Mouse (Mus musculus) midbrain, embryonic 14.5 days (tissue): ENCODE data around the gene Frmpd2. TPM values are rescaled to one million over a fixed set of nuclear protein-coding genes. Genes with fewer than 3 reads are reported as not detected.

Experiments used
- ATAC-seq: fragments of 200-750 bp; cut with Nextera tagmentation; 2 replicates; pipeline ENCODE4 v1.8.0; 2017; ENCODE audit warnings: moderate number of reproducible peaks, moderate library complexity; ENCODE audit not compliant: low FRiP score, low TSS enrichment
- DNase-seq: peaks from one replicate; pipeline ENCODE4 v3.0.0-alpha.2; 2015
- H3K27ac ChIP-seq: fragments of 300-500 bp; sonication (generic); replicated peaks from 2 replicates; pipeline ENCODE4 v1.5.1; 2014; ENCODE audit warnings: mild to moderate bottlenecking, low read depth, low read length, moderate library complexity
- H3K27me3 ChIP-seq: fragments of 300-500 bp; sonication (generic); 2 replicates; pipeline ENCODE4 v1.6.1; 2014; ENCODE audit warnings: low read length, control low read depth, mixed read lengths; ENCODE audit not compliant: control insufficient read depth, insufficient read depth
- H3K36me3 ChIP-seq: fragments of 300-500 bp; sonication (generic); 2 replicates; pipeline ENCODE4 v1.6.1; 2014; ENCODE audit warnings: low read length, control low read depth; ENCODE audit not compliant: control insufficient read depth, insufficient read depth
- H3K4me1 ChIP-seq: fragments of 300-500 bp; sonication (generic); 2 replicates; pipeline ENCODE4 v1.6.1; 2014; ENCODE audit warnings: mild to moderate bottlenecking, antibody characterized with exemption, low read length, control low read depth; ENCODE audit not compliant: control insufficient read depth, insufficient read depth
- H3K4me2 ChIP-seq: fragments of 300-500 bp; sonication (generic); 2 replicates; pipeline ENCODE4 v1.6.1; 2014; ENCODE audit warnings: mild to moderate bottlenecking, low read length, moderate library complexity
- H3K4me3 ChIP-seq: fragments of 300-500 bp; sonication (generic); replicated peaks from 2 replicates; pipeline ENCODE4 v1.5.1; 2014; ENCODE audit warnings: low read depth, low read length
- H3K9ac ChIP-seq: fragments of 300-500 bp; sonication (generic); replicated peaks from 2 replicates; pipeline ENCODE4 v1.6.1; 2014; ENCODE audit warnings: mild to moderate bottlenecking, low read length, moderate library complexity
- H3K9me3 ChIP-seq: fragments of 300-500 bp; sonication (generic); 2 replicates; pipeline ENCODE4 v1.6.1; 2016; ENCODE audit warnings: low read length, control low read depth, mixed read lengths; ENCODE audit not compliant: control insufficient read depth
- WGBS: fragments of 180-500 bp; shearing (Covaris S2); extraction: QIAGEN DNeasy Blood & Tissue Kit; methylation state at CpG from one replicate; pipeline ENCODE4 v1.1.7; 2014; 5-methylcytosine and 5-hydroxymethylcytosine counted together
- polyA plus RNA-seq: library from polyadenylated mRNA; unstranded; fragments of >200 nt; fragmentation: Nextera tagmentation; extraction: Ambion mirVana; gene quantifications from 2 replicates; pipeline ENCODE4 v1.2.1, GENCODE M21; 2014

Frmpd2 gene
- polyA plus RNA-seq, 1 experiment from 2014 or later, result 0.04 TPM

- no peak for DNase-seq
- Histone ChIP-seq H3K27ac (no peak overlapping the region), H3K36me3 (no peaks in the 10 kb centered on the region), H3K4me3 (no peak overlapping the region), H3K4me2 (no peak overlapping the region), H3K9ac (no peak overlapping the region), H3K27me3 (peaks cover 14% of the 10 kb centered on the region), H3K4me1 (peaks cover 11% of the 10 kb centered on the region), H3K9me3 (no peaks in the 10 kb centered on the region)
- 85% methylated on average over 2 of the region's 2 CpGs for WGBS
- no peak for ATAC-seq
Observed at GRCm38 (mm10) chr14:33449296-33449840, 22.1 kb upstream of the Frmpd2 start.

- no peak overlapping the region for H3K4me3 ChIP-seq
- H3K9me3 ChIP-seq, result no peaks in the 10 kb centered on the region
- H3K36me3 ChIP-seq, result no peaks in the 10 kb centered on the region
- peaks cover 7% of the 10 kb centered on the region for H3K4me1 ChIP-seq
- no peak overlapping the region for H3K27ac ChIP-seq
- H3K27me3 ChIP-seq, result peaks cover 14% of the 10 kb centered on the region
- no peak overlapping the region for H3K4me2 ChIP-seq
- no peak overlapping the region for H3K9ac ChIP-seq
- ATAC-seq, result no peak
- no peak for DNase-seq
Observed at GRCm38 (mm10) chr14:33450331-33450730, 21.2 kb upstream of the Frmpd2 start.

GRCm38 (mm10) chr14:33463658-33464057, 7.8 kb upstream of the Frmpd2 start:
- Histone ChIP-seq H3K36me3 (no peaks in the 10 kb centered on the region), H3K4me1 (no peaks in the 10 kb centered on the region), H3K9ac (no peak overlapping the region), H3K9me3 (no peaks in the 10 kb centered on the region), H3K27me3 (no peaks in the 10 kb centered on the region), H3K4me3 (no peak overlapping the region), H3K27ac (no peak overlapping the region), H3K4me2 (no peak overlapping the region)
- DNase-seq, result peak; percentile 13
- WGBS, result 59% methylated on average over 3 of the region's 3 CpGs
- no peak for ATAC-seq

GRCm38 (mm10) chr14:33467766-33468165, 3.7 kb upstream of the Frmpd2 start:
- 88% methylated on average over 6 of the region's 6 CpGs for WGBS
- Histone ChIP-seq H3K4me3 (no peak overlapping the region), H3K4me2 (no peak overlapping the region), H3K36me3 (no peaks in the 10 kb centered on the region), H3K27me3 (no peaks in the 10 kb centered on the region), H3K9me3 (no peaks in the 10 kb centered on the region), H3K9ac (no peak overlapping the region), H3K4me1 (no peaks in the 10 kb centered on the region), H3K27ac (no peak overlapping the region)
- ATAC-seq (no peak), DNase-seq (no peak)

- Histone ChIP-seq H3K27me3 (no peaks in the 10 kb centered on the region), H3K9ac (no peak overlapping the region), H3K4me3 (no peak overlapping the region), H3K4me1 (no peaks in the 10 kb centered on the region), H3K9me3 (no peaks in the 10 kb centered on the region), H3K27ac (no peak overlapping the region), H3K36me3 (no peaks in the 10 kb centered on the region), H3K4me2 (no peak overlapping the region)
- 73% methylated on average over 2 of the region's 2 CpGs for WGBS
- ATAC-seq, result no peak
- no peak for DNase-seq
Observed at GRCm38 (mm10) chr14:33474461-33474860, 3.0 kb downstream of the Frmpd2 start.

GRCm38 (mm10) chr14:33476094-33476760, 4.7 kb downstream of the Frmpd2 start:
- Histone ChIP-seq H3K4me1 (no peaks in the 10 kb centered on the region), H3K36me3 (no peaks in the 10 kb centered on the region), H3K9ac (no peak overlapping the region), H3K4me2 (no peak overlapping the region), H3K4me3 (no peak overlapping the region), H3K27me3 (no peaks in the 10 kb centered on the region), H3K9me3 (no peaks in the 10 kb centered on the region), H3K27ac (no peak overlapping the region)
- DNase-seq (no peak), ATAC-seq (no peak)
- 6% methylated on average over 3 of the region's 3 CpGs for WGBS

- no peaks in the 10 kb centered on the region for H3K9me3 ChIP-seq
- no peak for ATAC-seq
- DNase-seq, result no peak
- no peaks in the 10 kb centered on the region for H3K36me3 ChIP-seq
- H3K27ac ChIP-seq, result no peak overlapping the region
- no peaks in the 10 kb centered on the region for H3K4me1 ChIP-seq
- H3K27me3 ChIP-seq, result no peaks in the 10 kb centered on the region
- H3K9ac ChIP-seq, result no peak overlapping the region
- H3K4me3 ChIP-seq, result no peak overlapping the region
- H3K4me2 ChIP-seq, result no peak overlapping the region
- 60% methylated on average over 3 of the region's 3 CpGs for WGBS
Observed at GRCm38 (mm10) chr14:33481991-33482390, 10.5 kb downstream of the Frmpd2 start.

- ATAC-seq, result no peak
- H3K4me1 ChIP-seq, result no peaks in the 10 kb centered on the region
- H3K9ac ChIP-seq, result no peak overlapping the region
- H3K27me3 ChIP-seq, result no peaks in the 10 kb centered on the region
- DNase-seq, result peak; percentile 48
- H3K27ac ChIP-seq, result no peak overlapping the region
- no peaks in the 10 kb centered on the region for H3K9me3 ChIP-seq
- no peak overlapping the region for H3K4me3 ChIP-seq
- no peaks in the 10 kb centered on the region for H3K36me3 ChIP-seq
- no peak overlapping the region for H3K4me2 ChIP-seq
- 71% methylated on average over 15 of the region's 15 CpGs for WGBS
Observed at GRCm38 (mm10) chr14:33487805-33488550, 16.5 kb downstream of the Frmpd2 start.

GRCm38 (mm10) chr14:33495226-33495625, 23.7 kb downstream of the Frmpd2 start:
- no peaks in the 10 kb centered on the region for H3K27me3 ChIP-seq

More at GRCm38 (mm10) chr14:33495226-33495625, 23.7 kb downstream of the Frmpd2 start:
- Histone ChIP-seq H3K27ac (no peak overlapping the region), H3K4me2 (no peak overlapping the region), H3K9ac (no peak overlapping the region), H3K9me3 (no peaks in the 10 kb centered on the region), H3K36me3 (no peaks in the 10 kb centered on the region), H3K4me3 (no peak overlapping the region), H3K4me1 (no peaks in the 10 kb centered on the region)
- DNase-seq (no peak), ATAC-seq (no peak)
- WGBS, result 76% methylated on average over 4 of the region's 4 CpGs
